Mouse (Mus musculus) cortical plate, adult 2 months (tissue): Measurements from ENCODE around the gene Selp. TPM values are rescaled to one million over a fixed set of nuclear protein-coding genes. Genes with fewer than 3 reads are reported as not detected.

ENCODE experiments used
- H3K27ac ChIP-seq: fragments of 200-500 bp; 2 replicates; pipeline ENCODE4 v1.5.1; 2012; ENCODE audit warnings: low read length, control low read depth, inconsistent platforms; ENCODE audit not compliant: insufficient read depth
- H3K4me1 ChIP-seq: fragments of 200-500 bp; 2 replicates; pipeline ENCODE4 v1.6.1; 2011; ENCODE audit warnings: low read length; ENCODE audit not compliant: control insufficient read depth, insufficient read depth
- H3K4me3 ChIP-seq: fragments of 200-500 bp; 2 replicates; pipeline ENCODE4 v1.5.1; 2011; ENCODE audit warnings: mild to moderate bottlenecking, low read length, control low read depth; ENCODE audit not compliant: insufficient read depth
- CTCF ChIP-seq: fragments of 200-500 bp; IDR thresholded peaks from 2 replicates; pipeline ENCODE4 v1.5.1; 2011; ENCODE audit warnings: mild to moderate bottlenecking, control low read depth, low read length; ENCODE audit not compliant: insufficient read depth; ENCODE audit errors: extremely low read depth
- POLR2A ChIP-seq: fragments of 200-500 bp; IDR thresholded peaks from 2 replicates; pipeline ENCODE4 v1.6.1; 2011; ENCODE audit warnings: mild to moderate bottlenecking, low read length, control low read depth; ENCODE audit not compliant: insufficient read depth; ENCODE audit errors: extremely low read depth
- polyA plus RNA-seq: library from polyadenylated mRNA; depleted of rRNA; stranded (reverse); fragments of >200 nt; gene quantifications from 2 replicates; pipeline ENCODE4 v1.2.3, GENCODE M21; 2012; rRNA removed

The Selp gene
- polyA plus RNA-seq, 1 experiment = 0.02 TPM

- TF ChIP-seq CTCF (no peak), POLR2A (no peak)
- no peak overlapping the region for H3K4me3 ChIP-seq
Measured at GRCm38 (mm10) chr1:164199551-164199950, 84.5 kb downstream of the Selp start.

More at GRCm38 (mm10) chr1:164199551-164199950, 84.5 kb downstream of the Selp start:
- Histone ChIP-seq H3K4me1 (no peaks in the 10 kb centered on the region), H3K27ac (no peak overlapping the region)

Other genes starting within 250 kb of the Selp start
- gene Scyl3, start 186.2 kb upstream of the Selp start, polyA plus RNA-seq = 23.8 and 24.1 TPM in 2 replicates
- gene BC055324, start 120.5 kb upstream of the Selp start, polyA plus RNA-seq = 0.91 and 1.0 TPM in 2 replicates
- gene Mettl18, start 120.4 kb upstream of the Selp start, polyA plus RNA-seq = 3.7 and 4.3 TPM in 2 replicates
- 0.06 TPM in 1 of 2 replicates, not detected in the other for gene Sele, start 67.0 kb upstream of the Selp start, polyA plus RNA-seq
- gene Sell, start 53.3 kb upstream of the Selp start, polyA plus RNA-seq = 0.15 and 0.32 TPM in 2 replicates
- gene F5, start 36.6 kb downstream of the Selp start, polyA plus RNA-seq = 0.28 and 0.35 TPM in 2 replicates
- gene Slc19a2, start 133.8 kb downstream of the Selp start, polyA plus RNA-seq = 13.1 and 14.7 TPM in 2 replicates
- gene Ccdc181, start 160.3 kb downstream of the Selp start, polyA plus RNA-seq = 19.1 and 21.1 TPM in 2 replicates
- gene Nme7, start 188.9 kb downstream of the Selp start, polyA plus RNA-seq = 21.6 and 22.0 TPM in 2 replicates
- 18.4 and 19.5 TPM in 2 replicates for gene Blzf1, start 192.2 kb downstream of the Selp start, polyA plus RNA-seq